Mouse (Mus musculus) myocyte (in vitro differentiated cells): ENCODE measurements around the gene Gapdh. TPM values are rescaled to one million over a fixed set of nuclear protein-coding genes. Genes with fewer than 3 reads are reported as not detected.
A peak's percentile ranks its signal among the peaks of the same experiment; 100 is the strongest.

Experiments
- H3K27me3 ChIP-seq: one replicate; pipeline ENCODE4 v1.6.1; 2011; ENCODE audit not compliant: control insufficient read depth, insufficient read depth, insufficient read length
- H3K36me3 ChIP-seq: one replicate; pipeline ENCODE4 v1.6.1; 2011; ENCODE audit not compliant: control insufficient read depth, insufficient read depth
- H3K4me2 ChIP-seq: one replicate; pipeline ENCODE4 v1.6.1; 2011; ENCODE audit warnings: low read depth, control low read depth
- H3K4me3 ChIP-seq: one replicate; pipeline ENCODE4 v1.5.1; 2011; ENCODE audit warnings: mild to moderate bottlenecking, control low read depth, moderate library complexity
- H3K79me2 ChIP-seq: one replicate; pipeline ENCODE4 v1.6.1; 2011; ENCODE audit not compliant: control insufficient read depth, insufficient read depth
- H3ac ChIP-seq: one replicate; pipeline ENCODE4 v1.6.1; 2011; ENCODE audit not compliant: control insufficient read depth, insufficient read length
- CEBPB ChIP-seq: IDR thresholded peaks from 2 replicates; pipeline ENCODE4 v1.6.1; 2011; ENCODE audit warnings: mild to moderate bottlenecking, moderate library complexity; ENCODE audit not compliant: poor library complexity, insufficient read depth, severe bottlenecking
- E2F4 ChIP-seq: IDR thresholded peaks from one replicate; pipeline ENCODE4 v1.6.1; 2011; ENCODE audit warnings: mild to moderate bottlenecking, control low read depth, moderate library complexity; ENCODE audit not compliant: insufficient read depth
- MAX ChIP-seq: IDR thresholded peaks from one replicate; pipeline ENCODE4 v1.6.1; 2011; ENCODE audit warnings: low read depth, mild to moderate bottlenecking, control low read depth
- MYOD1 ChIP-seq, 3 experiments: IDR thresholded peaks; one replicate each; pipeline ENCODE4 v1.6.1; 2011; ENCODE audit warnings: control low read depth in 2 of 3, low read depth in 2 of 3, mild to moderate bottlenecking in 2 of 3, moderate library complexity in 1 of 3; ENCODE audit not compliant: insufficient read length in 2 of 3, control insufficient read depth in 1 of 3
- MYOG ChIP-seq, 3 experiments: IDR thresholded peaks; one replicate each; pipeline ENCODE4 v1.6.1; 2011; ENCODE audit warnings: control low read depth in 2 of 3, low read depth in 2 of 3, mild to moderate bottlenecking in 2 of 3; ENCODE audit not compliant: insufficient read length in 2 of 3, control insufficient read depth in 1 of 3, insufficient read depth in 1 of 3
- POLR2A ChIP-seq: IDR thresholded peaks from one replicate; pipeline ENCODE4 v1.6.1; 2011; ENCODE audit warnings: low read depth, mild to moderate bottlenecking, control low read depth, moderate library complexity; ENCODE audit not compliant: insufficient read length
- POLR2AphosphoS2 ChIP-seq: IDR thresholded peaks from one replicate; pipeline ENCODE4 v1.6.1; 2011; ENCODE audit warnings: low read depth, control low read depth; ENCODE audit not compliant: insufficient read length
- REST ChIP-seq: IDR thresholded peaks from one replicate; pipeline ENCODE4 v1.6.1; 2011; ENCODE audit warnings: mild to moderate bottlenecking, control low read depth, moderate library complexity; ENCODE audit not compliant: insufficient read depth, insufficient read length
- SRF ChIP-seq: IDR thresholded peaks from one replicate; pipeline ENCODE4 v1.6.1; 2011; ENCODE audit warnings: low read depth; ENCODE audit not compliant: control insufficient read depth, insufficient read length
- TCF12 ChIP-seq: IDR thresholded peaks from one replicate; pipeline ENCODE4 v1.6.1; 2011; ENCODE audit warnings: mild to moderate bottlenecking, control low read depth; ENCODE audit not compliant: poor library complexity, insufficient read depth, severe bottlenecking
- TCF3 ChIP-seq: IDR thresholded peaks from one replicate; pipeline ENCODE4 v1.6.1; 2011; ENCODE audit warnings: low read depth, control low read depth; ENCODE audit not compliant: insufficient read length
- USF1 ChIP-seq: IDR thresholded peaks from one replicate; pipeline ENCODE4 v1.6.1; 2011; ENCODE audit warnings: low read depth, mild to moderate bottlenecking, control low read depth, moderate library complexity
- polyA plus RNA-seq: library from polyadenylated mRNA; unstranded; fragments of >200 nt; fragmentation: generic; extraction: Trizol; gene quantifications from one replicate; pipeline ENCODE4 v1.2.1, GENCODE M21; 2012; ENCODE audit warnings: missing spikeins

The Gapdh gene
- polyA plus RNA-seq, 1 experiment: 9,871 TPM

DNA sequence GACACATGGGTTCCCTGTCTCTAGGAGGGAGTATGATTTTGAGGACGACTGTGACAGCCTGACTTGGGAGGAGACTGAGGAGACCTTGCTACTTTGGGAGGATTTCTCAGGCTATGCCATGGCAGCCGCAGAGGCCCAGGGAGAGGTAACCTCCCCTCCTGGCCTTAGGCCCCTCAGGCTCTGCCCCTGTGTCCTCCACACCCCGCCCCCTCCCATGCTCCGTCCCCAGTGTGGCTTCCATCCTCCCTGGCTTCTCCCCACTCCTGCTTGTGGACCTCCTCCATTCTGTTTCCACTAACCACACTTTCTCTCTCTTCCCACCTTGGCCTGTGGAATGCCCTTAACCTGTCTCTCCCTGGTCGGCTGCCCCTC is 13.3 kb downstream of the Gapdh start:
- peak overlapping the region; percentile 66 for H3K4me2 ChIP-seq
- no peak overlapping the region for H3ac ChIP-seq
- peak overlapping the region; percentile 15 for H3K4me3 ChIP-seq
- H3K79me2 ChIP-seq: peaks cover 16% of the 10 kb centered on the region
- peak; percentile 67 for TF ChIP-seq POLR2AphosphoS2
- no peak for TF ChIP-seq MYOD1 (IDR thresholded peaks at IDR 0.05; ENCODE audit: control insufficient read depth in 1 of 3, insufficient read length in 2 of 3, low read depth in 2 of 3)
- no peaks in the 10 kb centered on the region for H3K27me3 ChIP-seq
- H3K36me3 ChIP-seq: peaks cover 16% of the 10 kb centered on the region

DNA sequence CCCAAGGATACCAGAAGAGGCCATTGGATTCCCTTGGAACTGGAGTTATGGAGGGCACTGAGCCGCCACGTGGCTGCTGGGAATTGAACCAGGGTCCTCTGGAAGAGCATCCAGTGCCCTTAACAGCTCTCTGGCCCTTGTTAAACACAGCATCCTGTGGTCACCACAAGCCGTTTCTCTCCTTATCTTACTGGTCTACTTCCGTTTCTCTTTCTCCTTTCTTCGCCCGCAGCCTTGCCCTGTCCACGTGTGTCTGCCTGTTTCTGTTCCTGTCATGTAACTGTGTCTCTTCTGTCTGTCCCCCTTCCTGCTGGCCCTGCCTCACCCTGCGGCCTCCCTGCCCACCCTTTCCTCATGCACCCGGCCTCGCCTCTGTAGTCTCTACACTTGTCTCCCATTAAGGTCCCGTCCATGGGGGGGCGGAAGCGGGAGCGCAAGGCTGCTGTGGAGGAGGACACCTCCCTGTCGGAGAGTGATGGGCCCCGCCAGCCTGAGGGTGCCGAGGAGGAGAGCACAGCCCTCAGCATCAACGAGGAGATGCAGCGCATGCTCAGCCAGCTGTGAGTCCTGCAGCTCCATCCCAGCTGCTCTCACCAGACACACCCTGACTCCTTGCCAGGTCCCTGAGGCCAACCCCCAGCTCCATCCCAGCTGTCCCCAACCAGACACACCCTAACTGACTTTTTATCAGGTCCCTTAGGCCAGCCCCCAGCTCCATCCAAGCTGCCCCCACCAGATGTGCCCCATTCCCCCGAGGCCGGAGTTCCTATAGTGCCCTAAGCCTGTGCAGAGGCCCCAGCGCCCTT is 13.9 kb downstream of the Gapdh start:
- H3K36me3 ChIP-seq: peaks cover 16% of the 10 kb centered on the region
- H3K27me3 ChIP-seq: no peaks in the 10 kb centered on the region
- TF ChIP-seq MYOG (IDR thresholded peaks at IDR 0.05; ENCODE audit: control insufficient read depth in 1 of 3, insufficient read depth in 1 of 3, insufficient read length in 2 of 3, low read depth in 2 of 3) (peak; percentile 95 to 99 (median 99)), SRF (no peak), CEBPB (no peak), POLR2A (peak; percentile 87), USF1 (no peak), E2F4 (no peak), POLR2AphosphoS2 (peak; percentile 91), MYOD1 (IDR thresholded peaks at IDR 0.05; ENCODE audit: control insufficient read depth in 1 of 3, insufficient read length in 2 of 3, low read depth in 2 of 3) (peak; percentile 60 to 97 (median 95)), TCF12 (peak; percentile 87), REST (no peak), MAX (no peak), TCF3 (peak; percentile 97)
- no peak overlapping the region for H3ac ChIP-seq
- peak overlapping the region; percentile 15 for H3K4me3 ChIP-seq
- peaks cover 16% of the 10 kb centered on the region for H3K79me2 ChIP-seq
- peak overlapping the region; percentile 66 for H3K4me2 ChIP-seq

DNA sequence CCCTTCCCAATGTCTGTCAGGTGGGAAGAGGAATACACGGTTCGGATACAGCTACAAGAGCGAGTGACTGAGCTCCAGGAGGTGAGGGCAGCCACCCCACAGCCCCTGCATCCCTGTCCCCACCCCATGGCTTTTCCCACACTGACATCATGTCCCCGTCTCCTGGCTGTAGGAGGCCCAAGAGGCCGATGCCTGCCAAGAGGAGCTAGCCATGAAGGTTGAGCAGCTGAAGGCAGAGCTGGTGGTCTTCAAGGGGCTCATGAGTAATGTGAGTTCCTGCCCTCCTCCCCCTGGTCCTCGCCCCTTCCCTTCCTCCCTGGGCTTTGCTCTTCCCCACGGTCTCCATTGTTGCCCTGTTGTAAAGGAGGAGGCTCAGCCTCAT is 16.7 kb downstream of the Gapdh start:
- peak overlapping the region; percentile 60 for H3ac ChIP-seq
- H3K79me2 ChIP-seq: peaks cover 32% of the 10 kb centered on the region
- H3K4me3 ChIP-seq: peak overlapping the region; percentile 98
- peak overlapping the region; percentile 70 for H3K4me2 ChIP-seq
- no peaks in the 10 kb centered on the region for H3K27me3 ChIP-seq
- TF ChIP-seq MAX (no peak), SRF (no peak), E2F4 (no peak), CEBPB (no peak), MYOD1 (IDR thresholded peaks at IDR 0.05; ENCODE audit: control insufficient read depth in 1 of 3, insufficient read length in 2 of 3, low read depth in 2 of 3) (no peak), REST (no peak), TCF12 (no peak), POLR2A (peak; percentile 9), USF1 (no peak), POLR2AphosphoS2 (peak; percentile 74)
- peaks cover 16% of the 10 kb centered on the region for H3K36me3 ChIP-seq

DNA sequence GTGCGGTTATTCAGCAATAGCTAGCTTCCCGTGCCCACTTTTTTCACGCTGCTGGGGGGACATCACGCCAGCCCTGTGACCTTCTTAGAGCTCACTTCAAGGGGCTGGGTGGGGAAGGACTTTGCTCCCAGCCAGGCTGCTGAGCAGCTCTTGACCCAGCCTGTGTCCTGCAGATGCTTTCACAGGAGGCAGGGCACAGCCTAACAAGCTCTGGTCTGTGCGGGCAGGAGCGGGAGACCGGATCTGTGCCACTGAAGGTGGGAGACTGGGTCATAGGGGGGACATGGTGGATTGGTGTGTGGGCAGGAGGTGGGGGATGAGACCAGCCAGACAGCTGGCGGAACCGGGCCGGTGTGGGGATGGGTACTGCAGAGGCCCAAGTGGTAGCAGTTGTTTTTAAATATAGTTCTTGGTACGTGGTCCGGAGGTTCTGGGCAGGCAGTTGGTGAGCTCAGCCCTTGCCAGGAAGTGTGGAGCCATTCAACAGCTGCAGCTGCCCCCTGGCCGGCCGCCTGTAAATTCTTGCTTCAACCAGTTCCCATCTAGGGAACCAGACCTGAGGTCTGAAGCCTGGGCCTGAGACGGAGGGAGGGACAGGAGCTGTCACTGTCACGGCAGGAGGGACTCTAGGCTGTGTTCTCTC is 17.2 kb downstream of the Gapdh start:
- Histone ChIP-seq H3ac (peak overlapping the region; percentile 60), H3K4me3 (peak overlapping the region; percentile 98), H3K36me3 (peaks cover 17% of the 10 kb centered on the region), H3K4me2 (peak overlapping the region; percentile 70), H3K79me2 (peaks cover 32% of the 10 kb centered on the region), H3K27me3 (no peaks in the 10 kb centered on the region)
- TF ChIP-seq POLR2AphosphoS2 (peak; percentile 61), MAX (no peak), USF1 (no peak), MYOG (IDR thresholded peaks at IDR 0.05; ENCODE audit: control insufficient read depth in 1 of 3, insufficient read depth in 1 of 3, insufficient read length in 2 of 3, low read depth in 2 of 3) (peak; percentile 87 to 94 (median 93)), TCF12 (peak; percentile 95), MYOD1 (IDR thresholded peaks at IDR 0.05; ENCODE audit: control insufficient read depth in 1 of 3, insufficient read length in 2 of 3, low read depth in 2 of 3) (peak; percentile 41 to 93 (median 88)), SRF (no peak), REST (no peak), E2F4 (no peak), CEBPB (no peak), POLR2A (peak; percentile 60), TCF3 (peak; percentile 87)
